Mouse (Mus musculus): ENCODE results near the gene Myo18b. TPM values are rescaled to one million over a fixed set of nuclear protein-coding genes. Genes with fewer than 3 reads are reported as not detected.

Myo18b gene
- polyA plus RNA-seq (2021): not detected

DNA sequence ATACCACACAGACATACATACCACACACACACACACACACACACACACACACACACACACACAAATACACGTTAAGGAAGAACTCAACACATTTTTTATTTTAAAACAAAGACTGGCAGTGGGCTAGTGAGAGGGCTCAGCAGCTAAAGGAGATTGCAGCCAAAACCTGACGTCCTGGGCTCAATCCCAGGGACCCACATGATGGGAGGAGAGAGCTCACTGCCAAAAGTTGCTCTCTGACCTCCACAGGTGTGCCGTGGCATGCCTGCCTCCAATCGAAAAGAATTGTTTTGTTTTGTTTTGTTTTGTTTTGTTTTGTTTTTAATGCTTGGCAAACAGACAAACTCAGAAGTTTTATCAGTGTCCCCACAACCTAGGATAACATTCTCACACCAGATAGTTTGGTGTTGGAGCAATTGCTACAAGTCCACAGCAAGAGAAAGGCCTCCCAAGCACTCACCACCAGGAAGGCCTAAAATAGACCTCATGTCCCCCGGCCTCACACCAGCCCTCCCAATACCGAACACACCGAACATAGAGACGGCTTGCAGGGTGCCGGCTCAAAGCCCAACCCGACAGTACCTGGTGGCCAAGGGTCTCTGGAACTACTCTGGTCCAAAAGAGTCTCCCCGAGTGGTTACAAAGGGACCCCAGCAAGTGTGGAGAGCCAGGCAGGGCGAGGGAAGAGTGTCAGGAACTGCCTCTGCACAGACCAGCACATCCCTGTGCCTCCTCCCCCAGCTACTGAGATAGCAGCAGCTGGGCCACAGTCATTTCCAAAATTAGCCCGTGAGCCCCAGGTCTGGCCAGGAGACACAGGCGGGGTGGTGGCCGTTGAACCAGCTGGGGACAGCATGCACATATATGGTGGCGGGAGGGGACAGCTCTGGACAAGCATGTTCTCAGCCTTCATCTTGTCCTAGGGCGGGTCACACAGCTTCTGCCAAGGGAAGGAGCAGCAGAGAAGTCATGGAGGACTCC is at the start of gene Myo18b:
Gene Myo18b (minus strand): TSS at position 689 of the 981 bp plus-strand sequence.
- no peaks in the 10 kb centered on the region for H3K27me3 ChIP-seq
- CTCF ChIA-PET: no interaction called here
- DNase-seq (ENCODE audit: low read depth, low spot score) (no peak), ATAC-seq (no peak)
- POLR2A ChIA-PET: no interaction called here
- no peak for TF ChIP-seq CTCF (IDR thresholded peaks at IDR 0.05)
- in situ Hi-C loops (cut with MboI; ENCODE audit: low pct_unique_long_range_greater_than_20kb): no loop called here

DNA sequence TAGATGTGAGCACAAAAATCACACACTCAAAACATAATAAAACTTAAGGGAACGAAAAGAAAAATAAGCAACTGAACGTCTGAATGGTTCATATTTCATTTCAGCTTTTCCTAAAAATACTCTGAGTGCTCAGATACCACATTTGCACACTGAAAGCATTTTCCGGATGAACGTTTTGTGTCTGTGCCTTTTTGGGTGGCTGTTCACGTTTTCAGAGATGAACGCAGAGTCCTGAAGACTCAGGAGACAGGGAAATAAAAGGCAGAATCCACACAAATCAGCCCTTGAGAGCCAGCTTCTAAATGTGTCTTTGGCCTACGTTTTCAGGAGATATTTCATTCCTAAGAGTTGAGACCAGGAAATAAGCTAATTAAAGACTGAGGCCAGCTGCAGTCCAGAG is 49.8 kb upstream of the Myo18b start:
- POLR2A ChIA-PET: no interaction called here
- H3K27me3 ChIP-seq: no peaks in the 10 kb centered on the region
- no peak for TF ChIP-seq CTCF (IDR thresholded peaks at IDR 0.05)
- CTCF ChIA-PET: no interaction called here
- DNase-seq (ENCODE audit: low read depth, low spot score) (no peak), ATAC-seq (no peak)
- in situ Hi-C loops (cut with MboI; ENCODE audit: low pct_unique_long_range_greater_than_20kb): no loop called here

DNA sequence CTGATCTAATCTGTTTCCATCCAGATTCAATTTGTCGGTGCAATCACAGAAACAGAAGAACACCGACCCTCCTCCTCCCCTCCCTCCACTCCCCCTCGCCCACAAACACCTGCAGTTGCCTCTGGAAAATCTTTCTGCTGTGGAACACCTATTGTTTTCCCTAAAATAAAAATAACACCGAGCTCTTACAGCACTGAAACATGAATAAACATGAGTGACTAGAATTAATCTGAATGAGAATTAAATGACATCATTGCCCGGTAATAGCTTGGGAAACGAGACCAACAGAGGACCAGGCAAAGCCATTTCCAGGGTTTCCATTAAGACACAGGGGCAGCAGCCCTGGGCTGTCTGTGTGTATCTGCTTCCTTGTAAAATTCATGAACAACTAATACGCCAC is 46.1 kb upstream of the Myo18b start:
- DNase-seq (ENCODE audit: low read depth, low spot score) (no peak), ATAC-seq (no peak)
- ChIA-PET CTCF (no interaction called here), POLR2A (no interaction called here)
- no peak for TF ChIP-seq CTCF (IDR thresholded peaks at IDR 0.05)
- in situ Hi-C loops (cut with MboI; ENCODE audit: low pct_unique_long_range_greater_than_20kb): no loop called here
- H3K27me3 ChIP-seq: no peaks in the 10 kb centered on the region

DNA sequence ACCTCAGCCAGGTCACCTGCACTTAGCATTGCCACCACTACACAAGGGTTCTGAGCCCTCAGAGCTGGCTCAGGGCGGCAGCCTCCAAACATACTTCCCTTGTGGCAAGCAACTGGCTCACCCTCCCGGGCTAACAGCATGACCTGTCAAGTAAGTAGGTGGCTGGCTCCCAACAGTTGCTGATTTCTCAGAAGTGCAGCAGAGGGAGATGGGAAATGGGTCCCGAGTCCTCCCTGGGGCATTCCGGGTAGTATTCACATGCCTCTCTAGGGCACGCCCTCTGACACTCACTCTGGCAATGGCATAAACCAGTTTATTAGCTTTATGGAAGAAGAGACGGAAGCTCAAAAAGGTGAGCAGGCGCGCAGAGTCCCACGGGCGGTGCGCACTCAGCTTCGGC is 44.8 kb upstream of the Myo18b start:
- CTCF ChIA-PET: no interaction called here
- no peak for DNase-seq (ENCODE audit: low read depth, low spot score)
- POLR2A ChIA-PET: no interaction called here
- ATAC-seq: no peak
- in situ Hi-C loops (cut with MboI; ENCODE audit: low pct_unique_long_range_greater_than_20kb): no loop called here
- TF ChIP-seq CTCF (IDR thresholded peaks at IDR 0.05): no peak
- H3K27me3 ChIP-seq: no peaks in the 10 kb centered on the region

GRCm38 (mm10) chr5:112936632-112937031 is 40.5 kb upstream of the Myo18b start:
- DNase-seq (ENCODE audit: low read depth, low spot score) (no peak), ATAC-seq (no peak)
- POLR2A ChIA-PET: no interaction called here
- H3K27me3 ChIP-seq: peaks cover 5% of the 10 kb centered on the region
- in situ Hi-C loops (cut with MboI; ENCODE audit: low pct_unique_long_range_greater_than_20kb): no loop called here
- CTCF ChIA-PET: no interaction called here
- no peak for TF ChIP-seq CTCF (IDR thresholded peaks at IDR 0.05)

GRCm38 (mm10) chr5:112935436-112935835 is 39.3 kb upstream of the Myo18b start:
- in situ Hi-C loops (cut with MboI; ENCODE audit: low pct_unique_long_range_greater_than_20kb): no loop called here
- no peak for ATAC-seq
- H3K27me3 ChIP-seq: peaks cover 5% of the 10 kb centered on the region
- CTCF ChIA-PET: no interaction called here
- no peak for TF ChIP-seq CTCF (IDR thresholded peaks at IDR 0.05)
- POLR2A ChIA-PET: no interaction called here
- DNase-seq (ENCODE audit: low read depth, low spot score): no peak

DNA sequence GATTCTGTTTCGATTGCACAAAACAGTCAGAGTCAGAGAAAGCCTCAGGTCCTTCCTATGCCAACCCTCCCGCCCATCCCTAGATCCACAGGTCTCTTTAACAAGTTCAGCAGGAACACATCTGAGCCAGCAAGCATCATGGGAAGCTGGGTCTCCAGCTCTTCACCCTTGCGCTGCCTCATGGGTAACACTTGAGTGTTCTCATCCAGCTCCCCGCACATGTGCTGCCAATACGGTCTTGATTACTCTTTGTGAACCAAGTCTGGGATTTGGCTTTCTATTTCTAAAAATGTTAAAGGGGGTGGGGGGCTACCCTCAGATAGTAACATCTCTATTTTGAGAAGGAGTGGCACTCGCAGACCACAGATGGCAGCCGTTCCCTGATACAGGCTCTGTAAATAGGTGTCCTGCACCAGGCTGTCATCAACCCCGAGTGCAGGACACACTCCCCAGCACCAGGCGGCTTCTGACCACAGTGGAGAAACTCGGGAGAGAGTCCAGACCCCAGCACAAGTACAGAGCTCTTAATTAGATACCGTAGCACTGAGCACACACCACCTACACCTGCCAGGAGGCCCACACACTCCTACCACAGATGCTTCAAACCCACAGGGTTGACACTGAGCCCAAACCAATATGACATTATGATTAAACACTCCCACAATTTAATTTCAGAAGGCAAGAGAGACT is 36.9 kb upstream of the Myo18b start:
- in situ Hi-C loops (cut with MboI; ENCODE audit: low pct_unique_long_range_greater_than_20kb): no loop called here
- ATAC-seq (no peak), DNase-seq (ENCODE audit: low read depth, low spot score) (no peak)
- no peak for TF ChIP-seq CTCF (IDR thresholded peaks at IDR 0.05)
- ChIA-PET POLR2A (no interaction called here), CTCF (interaction anchor here (1.2 kb wide), 1 partner anchor 14 kb away, joined by 3 read pairs; no protein-coding TSS in a partner anchor)
- H3K27me3 ChIP-seq: peaks cover 5% of the 10 kb centered on the region

DNA sequence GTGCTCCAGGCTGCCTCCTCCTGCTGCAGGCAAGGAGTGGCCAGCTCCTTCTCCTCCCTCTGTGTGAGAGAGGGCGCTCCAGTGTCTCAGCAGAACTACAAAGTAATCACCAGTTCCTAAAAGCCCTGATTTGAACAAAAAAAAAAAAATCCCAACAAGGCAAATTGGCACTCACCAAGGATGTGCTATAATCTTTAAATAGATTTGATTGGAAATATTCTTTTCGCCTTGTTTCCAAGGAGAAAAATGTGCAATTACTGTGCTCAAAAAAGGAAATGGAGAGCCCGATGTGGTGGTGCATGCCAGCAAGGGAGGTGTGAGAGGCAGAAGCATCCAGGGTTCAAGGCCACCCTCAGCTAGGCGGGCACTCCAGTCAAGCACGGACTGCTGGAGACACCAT is 35.7 kb upstream of the Myo18b start:
- TF ChIP-seq CTCF (IDR thresholded peaks at IDR 0.05): no peak
- POLR2A ChIA-PET: no interaction called here
- H3K27me3 ChIP-seq: peaks cover 5% of the 10 kb centered on the region
- in situ Hi-C loops (cut with MboI; ENCODE audit: low pct_unique_long_range_greater_than_20kb): no loop called here
- CTCF ChIA-PET: no interaction called here
- DNase-seq (ENCODE audit: low read depth, low spot score): no peak
- ATAC-seq: no peak

GRCm38 (mm10) chr5:112928201-112928881 is 32.2 kb upstream of the Myo18b start:
- in situ Hi-C loops (cut with MboI; ENCODE audit: low pct_unique_long_range_greater_than_20kb): no loop called here
- POLR2A ChIA-PET: no interaction called here
- no peak for ATAC-seq

GRCm38 (mm10) chr5:112925422-112925821 is 29.3 kb upstream of the Myo18b start:
- in situ Hi-C loops (cut with MboI; ENCODE audit: low pct_unique_long_range_greater_than_20kb): no loop called here
- TF ChIP-seq CTCF (IDR thresholded peaks at IDR 0.05): no peak
- POLR2A ChIA-PET: no interaction called here

More at GRCm38 (mm10) chr5:112928201-112928881, 32.2 kb upstream of the Myo18b start:
- TF ChIP-seq CTCF (IDR thresholded peaks at IDR 0.05): no peak
- CTCF ChIA-PET: no interaction called here
- H3K27me3 ChIP-seq: peaks cover 2% of the 10 kb centered on the region
- DNase-seq (ENCODE audit: low read depth, low spot score): no peak

DNA sequence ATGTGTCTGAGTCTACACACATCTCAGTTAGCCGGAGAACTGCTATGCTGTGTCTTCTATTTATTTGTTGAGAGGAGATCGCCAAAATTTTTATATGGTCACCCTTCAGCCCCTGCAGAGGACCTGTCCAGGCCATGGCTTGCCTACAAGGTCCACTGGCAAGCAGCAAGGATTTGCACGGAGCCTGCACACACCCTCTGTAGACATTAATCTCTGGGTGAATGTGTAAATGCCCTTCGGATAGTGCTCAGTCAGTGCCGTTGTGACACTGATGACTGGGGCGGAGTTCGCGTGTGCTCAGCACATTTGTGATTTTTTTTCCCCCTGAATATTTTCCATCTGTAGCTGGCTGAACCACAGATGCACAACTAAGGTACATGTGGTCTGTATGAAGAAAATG is 28.6 kb upstream of the Myo18b start:
- TF ChIP-seq CTCF (IDR thresholded peaks at IDR 0.05): no peak
- in situ Hi-C loops (cut with MboI; ENCODE audit: low pct_unique_long_range_greater_than_20kb): no loop called here
- ATAC-seq (no peak), DNase-seq (ENCODE audit: low read depth, low spot score) (no peak)
- H3K27me3 ChIP-seq: peaks cover 2% of the 10 kb centered on the region
- ChIA-PET CTCF (no interaction called here), POLR2A (no interaction called here)

More at GRCm38 (mm10) chr5:112925422-112925821, 29.3 kb upstream of the Myo18b start:
- H3K27me3 ChIP-seq: peaks cover 2% of the 10 kb centered on the region
- CTCF ChIA-PET: no interaction called here
- DNase-seq (ENCODE audit: low read depth, low spot score): no peak
- no peak for ATAC-seq
